Mouse (Mus musculus) spleen, postnatal 0 days (tissue): Measurements from ENCODE around the gene Gm28635. TPM values are rescaled to one million over a fixed set of nuclear protein-coding genes. Genes with fewer than 3 reads are reported as not detected.

Experiments
- polyA plus RNA-seq: library from polyadenylated mRNA; unstranded; fragments of >200 nt; fragmentation: Nextera tagmentation; extraction: Ambion mirVana; gene quantifications from 2 replicates; pipeline ENCODE4 v1.2.1, GENCODE M21; 2015

Gene Gm28635
- polyA plus RNA-seq: not detected in 2 replicates

GRCm38 (mm10) chr2:84677968-84678880 is at the start of gene Gm28635, which contains the start of gene Med19:
Gene Gm28635 (minus strand): TSS chr2:84678041.
Gene Med19 (plus strand): TSS chr2:84678402.

GRCm38 (mm10) chr2:84727172-84727858 is 49.5 kb upstream of the Gm28635 start, which contains the start of gene Clp1:
Gene Clp1 (minus strand): TSS chr2:84727350.

GRCm38 (mm10) chr2:84714811-84715561 is 37.1 kb upstream of the Gm28635 start, which contains the start of gene Zdhhc5:
Gene Zdhhc5 (minus strand): TSS chr2:84715180.

DNA sequence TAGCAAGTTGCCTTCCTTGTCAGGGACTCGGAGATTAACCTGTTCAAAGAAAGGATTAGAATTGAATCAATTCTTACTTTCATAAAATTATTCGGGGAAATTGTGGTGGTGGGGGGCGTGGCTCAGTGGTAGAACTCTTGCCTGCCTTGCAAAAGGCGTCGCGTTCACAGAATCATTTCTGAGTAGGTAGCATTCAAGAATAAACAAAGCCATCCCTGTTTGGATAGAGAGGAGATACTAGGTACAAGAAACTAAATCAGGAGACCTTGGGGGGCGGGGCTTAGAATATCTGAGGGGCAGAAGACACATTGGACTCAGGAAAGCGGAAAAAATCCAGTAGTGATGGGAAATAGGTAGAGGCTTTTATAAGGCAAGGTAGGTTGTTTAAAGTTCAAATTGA is 1.2 kb upstream of the Gm28635 start, which contains the start of gene Tmx2:
Gene Tmx2, minus strand, starts transcription at position 125 of the 400 bp plus-strand sequence.

DNA sequence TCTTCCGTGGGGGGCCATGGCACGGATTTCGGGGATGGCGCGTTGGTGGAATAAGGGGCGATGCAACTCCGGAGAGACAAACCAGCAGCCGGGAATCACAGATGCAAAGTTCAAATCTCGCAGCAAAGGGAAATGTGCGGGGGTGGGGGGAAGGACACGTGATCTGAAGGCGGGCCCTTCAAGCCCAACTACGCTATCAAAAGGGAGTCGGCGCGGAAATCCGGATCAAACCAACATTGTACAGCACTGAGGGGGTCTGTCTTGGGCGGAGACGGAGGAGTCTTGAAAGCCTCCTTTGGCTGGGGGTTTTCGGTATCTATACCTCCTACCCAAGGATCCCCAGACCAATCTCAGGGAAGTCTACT is 7.3 kb downstream of the Gm28635 start, which contains the start of gene Selenoh:
Gene Selenoh, minus strand, starts transcription at position 202 of the 365 bp plus-strand sequence.

GRCm38 (mm10) chr2:84658806-84659205 is 19.0 kb downstream of the Gm28635 start, which contains the start of gene Btbd18:
Gene Btbd18 (plus strand): TSS chr2:84659079.

DNA sequence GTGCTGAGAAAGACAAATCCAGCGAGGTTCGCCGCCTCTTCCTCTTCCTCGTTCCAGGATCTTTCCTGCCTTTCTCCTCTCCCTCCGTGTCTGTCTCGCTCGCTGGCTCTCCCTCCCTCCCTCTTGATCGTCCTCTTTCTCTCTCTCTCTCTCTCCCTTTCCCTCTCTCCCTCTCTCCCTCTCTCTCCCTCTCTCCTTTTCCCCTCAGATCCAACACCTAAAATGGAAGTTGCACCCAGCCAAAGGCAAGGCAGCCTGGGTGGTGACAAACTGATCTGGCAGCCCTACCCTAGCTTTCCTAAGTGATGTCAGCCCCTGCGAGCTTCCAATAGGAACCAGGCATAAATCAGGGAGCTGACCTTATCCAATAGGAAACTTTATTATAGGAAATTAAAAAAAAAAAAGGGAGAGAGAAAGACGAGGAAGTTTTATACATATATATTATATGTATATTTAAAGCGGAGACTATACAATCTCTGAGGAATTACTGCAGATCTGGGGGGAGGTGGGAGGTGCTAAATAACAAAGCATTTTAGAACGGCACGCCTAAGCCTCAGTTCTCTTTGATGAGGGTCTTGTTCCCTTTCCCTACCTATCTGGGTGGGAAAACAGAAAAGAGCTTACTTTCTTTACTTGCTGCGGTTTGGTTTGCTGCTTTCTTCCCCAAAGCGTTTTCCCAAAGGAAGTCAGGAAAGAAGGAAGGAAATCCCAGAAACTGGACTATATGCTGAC is 27.2 kb downstream of the Gm28635 start, which contains the start of gene Ctnnd1:
Gene Ctnnd1, minus strand, starts transcription at position 302 of the 732 bp plus-strand sequence.

Other genes with a start within 250 kb of the Gm28635 start
- 34.7 and 42.9 TPM in 2 replicates for gene Tfpi, start 201.3 kb downstream of the Gm28635 start, polyA plus RNA-seq
- gene Ctnnd1, start 27.3 kb downstream of the Gm28635 start, polyA plus RNA-seq: 9.4 and 12.7 TPM in 2 replicates
- gene Btbd18, start 19.0 kb downstream of the Gm28635 start, polyA plus RNA-seq: 0.04 and 0.06 TPM in 2 replicates
- 167 and 177 TPM in 2 replicates for gene Selenoh, start 7.3 kb downstream of the Gm28635 start, polyA plus RNA-seq
- gene Med19, start 361 bp upstream of the Gm28635 start, polyA plus RNA-seq: 20.1 and 22.6 TPM in 2 replicates
- gene Tmx2, start 1.1 kb upstream of the Gm28635 start, polyA plus RNA-seq: 47.0 and 48.6 TPM in 2 replicates
- 14.4 and 16.0 TPM in 2 replicates for gene Zdhhc5, start 37.1 kb upstream of the Gm28635 start, polyA plus RNA-seq
- gene Clp1, start 49.3 kb upstream of the Gm28635 start, polyA plus RNA-seq: 44.8 and 53.2 TPM in 2 replicates
- gene Ypel4, start 56.0 kb upstream of the Gm28635 start, polyA plus RNA-seq: 43.9 and 44.8 TPM in 2 replicates
- 3.4 and 3.5 TPM in 2 replicates for gene Gm19426, start 65.6 kb upstream of the Gm28635 start, polyA plus RNA-seq
- gene Serping1, start 97.4 kb upstream of the Gm28635 start, polyA plus RNA-seq: 57.2 and 70.1 TPM in 2 replicates
- gene Ube2l6, start 120.8 kb upstream of the Gm28635 start, polyA plus RNA-seq: 407 and 411 TPM in 2 replicates
- gene Smtnl1, start 144.6 kb upstream of the Gm28635 start, polyA plus RNA-seq: 0.11 and 0.15 TPM in 2 replicates
- gene Timm10, start 149.0 kb upstream of the Gm28635 start, polyA plus RNA-seq: 48.2 and 52.4 TPM in 2 replicates
- 117 and 135 TPM in 2 replicates for gene Slc43a1, start 160.8 kb upstream of the Gm28635 start, polyA plus RNA-seq
- 0.16 and 0.49 TPM in 2 replicates for gene Rtn4rl2, start 208.7 kb upstream of the Gm28635 start, polyA plus RNA-seq